Mouse (Mus musculus) heart, postnatal 0 days (tissue): ENCODE results near the gene Cyyr1. TPM values are rescaled to one million over a fixed set of nuclear protein-coding genes. Genes with fewer than 3 reads are reported as not detected.
A peak's percentile ranks its signal among the peaks of the same experiment; 100 is the strongest.

Experiments used
- ATAC-seq: fragments of 200-750 bp; cut with Nextera tagmentation; 2 replicates; pipeline ENCODE4 v1.8.0; 2017; ENCODE audit warnings: low read depth, moderate number of reproducible peaks, moderate library complexity; ENCODE audit not compliant: insufficient read depth
- DNase-seq: peaks from one replicate; pipeline ENCODE4 v3.0.0-alpha.2; 2016; ENCODE audit warnings: low spot score
- H3K27ac ChIP-seq: fragments of 300-500 bp; sonication (generic); 2 replicates; pipeline ENCODE4 v1.5.1; 2014; ENCODE audit warnings: low read depth, mild to moderate bottlenecking
- H3K27me3 ChIP-seq: fragments of 300-500 bp; sonication (generic); 2 replicates; pipeline ENCODE4 v1.6.1; 2014; ENCODE audit warnings: low read length, mixed read lengths; ENCODE audit not compliant: control insufficient read depth, insufficient read depth
- H3K36me3 ChIP-seq: fragments of 300-500 bp; sonication (generic); replicated peaks from 2 replicates; pipeline ENCODE4 v1.6.1; 2014; ENCODE audit warnings: low read length, mixed read lengths; ENCODE audit not compliant: control insufficient read depth, insufficient read depth
- H3K4me1 ChIP-seq: fragments of 300-500 bp; sonication (generic); 2 replicates; pipeline ENCODE4 v1.6.1; 2014; ENCODE audit warnings: antibody characterized with exemption; ENCODE audit not compliant: control insufficient read depth, insufficient read depth
- H3K4me2 ChIP-seq: fragments of 300-500 bp; sonication (generic); 2 replicates; pipeline ENCODE4 v1.6.1; 2014; ENCODE audit warnings: low read depth, mild to moderate bottlenecking, low read length, moderate library complexity
- H3K4me3 ChIP-seq: fragments of 300-500 bp; sonication (generic); 2 replicates; pipeline ENCODE4 v1.5.1; 2014; ENCODE audit warnings: low read depth, low read length
- H3K9ac ChIP-seq: fragments of 300-500 bp; sonication (generic); replicated peaks from 2 replicates; pipeline ENCODE4 v1.6.1; 2014; ENCODE audit warnings: low read depth, low read length, mixed read lengths
- H3K9me3 ChIP-seq: fragments of 300-500 bp; sonication (generic); replicated peaks from 2 replicates; pipeline ENCODE4 v1.6.1; 2016; ENCODE audit warnings: low read length; ENCODE audit not compliant: control insufficient read depth
- CTCF ChIP-seq: IDR thresholded peaks from 2 replicates; pipeline ENCODE4 v1.5.1; 2016; ENCODE audit warnings: antibody characterized with exemption, control low read depth, low read depth
- EP300 ChIP-seq: IDR thresholded peaks from 2 replicates; pipeline ENCODE4 v1.6.1; 2016; ENCODE audit warnings: antibody characterized with exemption, low read depth
- WGBS: fragments of 180-500 bp; shearing (Covaris S2); extraction: QIAGEN DNeasy Blood & Tissue Kit; methylation state at CpG from one replicate; pipeline ENCODE4 v1.1.7; 2014; 5-methylcytosine and 5-hydroxymethylcytosine counted together
- polyA plus RNA-seq: library from polyadenylated mRNA; unstranded; fragments of >200 nt; fragmentation: Nextera tagmentation; extraction: Ambion mirVana; gene quantifications from 2 replicates; pipeline ENCODE4 v1.2.1, GENCODE M21; 2015
- total RNA-seq: library from RNA; depleted of rRNA; stranded (reverse); fragments of >200 nt; gene quantifications from 2 replicates; pipeline ENCODE4 v1.2.3, GENCODE M21; 2014; ENCODE audit warnings: low replicate concordance

Cyyr1 gene
- total and polyA plus RNA-seq, 2 experiments from 2014 or later: 8.9 to 10.5 TPM

DNA sequence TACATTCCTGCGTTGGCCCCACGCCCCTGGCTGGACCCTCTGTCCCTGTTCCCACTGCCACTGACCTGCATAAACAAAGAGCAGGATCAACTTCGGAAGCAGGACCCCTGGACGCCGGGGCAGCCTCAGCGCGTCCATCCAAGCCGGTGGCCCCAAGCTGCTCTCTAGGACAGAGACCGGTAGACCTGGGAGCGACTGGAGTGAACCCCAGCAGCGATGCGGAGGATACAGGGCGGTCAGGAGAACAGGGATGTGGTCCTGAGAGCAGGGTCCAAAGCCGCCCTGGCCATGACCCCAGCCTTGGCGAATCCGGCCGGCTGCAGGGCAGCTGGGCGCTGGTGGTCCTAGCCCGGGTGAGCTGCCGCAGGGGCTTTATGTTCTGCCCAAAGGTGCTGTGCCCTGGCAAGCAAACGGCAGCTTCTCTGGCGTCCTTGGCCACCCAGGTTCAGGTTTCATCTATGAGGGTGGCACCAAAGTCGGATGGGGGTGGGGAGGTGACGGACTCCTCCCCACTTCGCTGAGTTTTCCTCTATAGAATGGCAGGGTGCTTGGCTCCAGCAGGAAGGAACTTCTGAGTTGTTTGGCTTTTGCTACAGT, 3.1 kb downstream of the Cyyr1 start:
- TF ChIP-seq EP300 (no peak), CTCF (no peak)
- peak overlapping the region; percentile 81 for H3K4me2 ChIP-seq
- peak overlapping the region; percentile 60 for H3K9ac ChIP-seq
- H3K27ac ChIP-seq: peak overlapping the region; percentile 56
- no peaks in the 10 kb centered on the region for H3K9me3 ChIP-seq
- ATAC-seq (peak; percentile 66; the same call in 1 of the 2 replicates), DNase-seq (no peak)
- H3K4me3 ChIP-seq: peak overlapping the region; percentile 63
- H3K4me1 ChIP-seq: 0 out of 2 replicates have a peak, but pooled peaks cover 4% of the 10 kb centered on the region
- H3K27me3 ChIP-seq: no peaks in the 10 kb centered on the region
- no peaks in the 10 kb centered on the region for H3K36me3 ChIP-seq
- WGBS: 2% methylated on average over 25 of the region's 25 CpGs

DNA sequence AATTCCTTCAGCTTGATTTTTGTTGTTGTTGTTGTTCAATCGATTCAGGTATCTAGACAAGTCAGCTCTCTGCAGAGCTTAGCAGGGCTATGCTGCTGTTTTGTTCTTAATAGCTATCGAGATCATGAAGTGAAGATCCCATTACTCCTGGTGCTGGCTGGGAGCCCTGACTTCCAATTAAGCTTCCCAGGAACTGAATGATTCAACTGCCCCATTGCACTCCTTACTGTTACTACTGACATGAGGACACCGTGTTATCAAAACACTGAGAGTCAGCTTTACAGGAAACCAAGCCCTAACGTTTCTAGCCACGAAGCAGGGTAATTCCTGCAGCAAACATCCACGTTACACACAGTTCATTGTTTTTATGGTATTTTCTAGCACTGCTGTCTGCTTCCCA, 6.7 kb downstream of the Cyyr1 start:
- Histone ChIP-seq H3K9ac (no peak overlapping the region), H3K27ac (peak overlapping the region; percentile 72), H3K4me2 (peak overlapping the region; percentile 81; the same call in 1 of the 2 replicates), H3K27me3 (no peaks in the 10 kb centered on the region), H3K9me3 (no peaks in the 10 kb centered on the region), H3K4me1 (0 out of 2 replicates have a peak, but pooled peaks cover 4% of the 10 kb centered on the region), H3K4me3 (peak overlapping the region; percentile 4; the same call in 1 of the 2 replicates), H3K36me3 (no peaks in the 10 kb centered on the region)
- ATAC-seq (peak; percentile 8; the same call in 1 of the 2 replicates), DNase-seq (peak; percentile 25)
- no peak for TF ChIP-seq CTCF
- TF ChIP-seq EP300: no peak
- WGBS: 50% methylated on average over 6 of the region's 6 CpGs

DNA sequence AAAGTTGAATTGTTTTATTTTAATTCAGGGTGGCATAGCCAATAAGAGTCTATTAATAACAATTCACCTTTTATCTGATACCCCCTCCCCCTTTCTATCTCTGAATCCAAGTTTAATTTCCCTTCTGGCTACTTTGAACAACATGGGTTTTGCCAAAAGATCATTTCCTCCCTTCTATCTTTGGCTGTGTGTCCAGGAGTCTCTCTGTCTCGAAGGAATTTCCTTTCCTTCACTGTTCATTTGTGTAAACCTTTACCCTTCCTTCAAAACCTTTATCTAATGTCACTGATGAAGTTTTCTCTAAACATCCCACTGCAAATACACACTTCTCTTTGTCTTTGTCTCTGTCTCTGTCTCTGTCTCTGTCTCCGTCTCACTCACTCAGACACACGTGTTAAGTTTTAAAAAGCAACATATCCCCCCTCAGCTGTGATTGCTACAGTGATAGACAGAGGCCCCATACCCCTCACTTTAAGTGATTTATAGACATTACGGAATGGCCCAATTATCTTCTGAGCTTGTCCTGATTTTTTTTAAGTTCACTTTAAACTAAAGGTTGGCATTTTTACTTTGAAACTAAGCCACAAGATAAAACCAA, 11.4 kb downstream of the Cyyr1 start:
- no peaks in the 10 kb centered on the region for H3K27me3 ChIP-seq
- WGBS: 48% methylated on average over 4 of the region's 4 CpGs
- H3K36me3 ChIP-seq: no peaks in the 10 kb centered on the region
- DNase-seq (no peak), ATAC-seq (no peak)
- H3K27ac ChIP-seq: peak overlapping the region; percentile 44
- no peak overlapping the region for H3K4me3 ChIP-seq
- no peaks in the 10 kb centered on the region for H3K9me3 ChIP-seq
- no peak overlapping the region for H3K4me2 ChIP-seq
- no peak overlapping the region for H3K9ac ChIP-seq
- peaks cover 6% of the 10 kb centered on the region; the same call in 1 of the 2 replicates for H3K4me1 ChIP-seq
- TF ChIP-seq EP300 (no peak), CTCF (no peak)

DNA sequence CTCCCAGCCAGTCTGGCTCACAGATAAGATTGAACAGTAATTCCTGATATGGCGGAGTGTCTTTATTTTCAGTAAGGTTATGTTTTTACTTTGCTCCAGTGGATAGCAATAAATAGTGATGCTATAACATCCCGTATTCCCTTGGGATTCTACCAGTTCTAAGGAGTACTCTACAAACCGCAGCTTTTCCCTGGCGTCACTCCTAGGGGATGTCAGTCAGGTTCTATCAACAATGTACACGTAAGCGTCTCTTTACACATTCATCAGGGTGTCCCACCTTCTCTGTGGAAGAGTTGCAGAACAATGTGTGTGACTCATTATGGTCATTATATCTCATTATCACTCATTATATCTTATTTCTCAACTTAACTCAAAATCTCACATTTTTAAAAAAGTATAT, 12.2 kb downstream of the Cyyr1 start:
- WGBS: 68% methylated on average over 6 of the region's 6 CpGs
- DNase-seq (no peak), ATAC-seq (peak; percentile 17; the same call in 1 of the 2 replicates)
- no peak for TF ChIP-seq EP300
- TF ChIP-seq CTCF: no peak
- Histone ChIP-seq H3K9ac (no peak overlapping the region), H3K9me3 (no peaks in the 10 kb centered on the region), H3K4me3 (no peak overlapping the region), H3K27ac (peak overlapping the region; percentile 34; the same call in 1 of the 2 replicates), H3K4me2 (no peak overlapping the region), H3K27me3 (no peaks in the 10 kb centered on the region), H3K4me1 (peaks cover 6% of the 10 kb centered on the region; the same call in 1 of the 2 replicates), H3K36me3 (no peaks in the 10 kb centered on the region)

DNA sequence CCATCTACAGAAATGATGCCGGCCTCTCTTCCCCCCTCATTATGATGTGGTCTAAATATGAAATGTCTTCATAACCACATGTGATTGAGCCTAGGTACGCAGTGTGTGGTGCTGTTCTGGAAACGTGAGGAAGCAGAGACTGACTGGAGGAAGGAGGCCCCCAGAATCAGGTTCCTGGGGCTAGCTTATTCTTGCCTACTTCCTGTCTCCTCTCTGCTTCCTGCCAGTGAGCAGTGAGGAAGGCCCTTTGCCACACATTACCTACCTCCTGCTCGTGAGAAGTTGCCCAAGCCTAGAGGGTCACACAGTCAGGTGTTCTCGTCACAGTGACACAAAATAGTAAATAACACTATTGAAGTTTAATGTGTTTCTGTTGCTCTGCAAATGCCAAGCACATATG, 14.8 kb downstream of the Cyyr1 start:
- Histone ChIP-seq H3K4me2 (no peak overlapping the region), H3K4me1 (peaks cover 6% of the 10 kb centered on the region; the same call in 1 of the 2 replicates), H3K9ac (no peak overlapping the region), H3K27ac (peak overlapping the region; percentile 48), H3K36me3 (no peaks in the 10 kb centered on the region), H3K27me3 (no peaks in the 10 kb centered on the region), H3K4me3 (no peak overlapping the region), H3K9me3 (no peaks in the 10 kb centered on the region)
- DNase-seq: no peak
- TF ChIP-seq CTCF (no peak), EP300 (no peak)
- ATAC-seq: no peak
- WGBS: 63% methylated on average over 5 of the region's 5 CpGs
